ENCODE assay signal across 14 mouse cellular contexts in the genomic region with DNA sequence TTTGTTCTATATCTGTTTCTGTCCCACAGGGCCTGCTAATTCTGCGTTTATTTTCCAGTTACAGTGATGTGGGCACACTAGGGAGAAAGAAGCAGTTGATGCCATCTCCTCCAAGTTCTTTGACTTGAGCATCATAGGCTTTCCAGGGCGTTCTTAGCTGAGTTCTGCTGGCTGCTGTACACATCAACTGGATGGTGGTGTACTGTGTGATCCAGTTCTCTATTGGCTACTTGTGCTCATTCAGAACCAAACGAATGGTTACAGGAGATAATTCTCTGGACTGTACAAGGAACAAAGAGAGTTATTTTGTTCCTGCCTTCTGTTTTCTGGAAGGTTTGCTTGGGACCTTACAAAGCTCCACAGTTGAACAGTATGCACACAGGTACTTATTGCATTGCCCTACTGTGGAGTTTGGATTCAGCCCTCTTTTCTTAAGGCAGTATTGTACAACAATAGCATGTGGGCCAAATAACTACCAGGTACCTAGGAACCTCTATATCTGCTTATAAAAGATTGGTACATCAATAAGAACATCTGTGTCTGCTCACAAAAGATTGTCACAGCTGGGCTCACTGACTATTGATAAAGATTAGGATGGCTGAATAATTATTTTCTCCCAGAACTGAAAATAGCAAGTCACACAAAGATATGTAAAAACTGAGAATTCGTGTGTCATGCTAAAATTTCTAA.
"Had no signal": no experiment of that assay in that cellular context is flagged by ENCODE, and none has a peak within 500 bp of the region (broad histone marks: within the 10 kb centered on the region; RNA-seq: fewer than 3 reads in every experiment).

No protein-coding gene starts in this region.

- H3K9ac ChIP-seq: intestine, embryonic 15.5 days; kidney, embryonic 15.5 days; limb, embryonic 12.5 days; lung, embryonic 15.5 days; neural tube, embryonic 15.5 days had no signal

- H3K4me1 ChIP-seq: intestine, embryonic 15.5 days; kidney, embryonic 15.5 days; limb, embryonic 12.5 days; lung, embryonic 15.5 days; midbrain, embryonic 10.5 days; neural tube, embryonic 15.5 days had no signal

- H3K4me2 ChIP-seq: intestine, embryonic 15.5 days; kidney, embryonic 15.5 days; limb, embryonic 12.5 days; lung, embryonic 15.5 days; neural tube, embryonic 15.5 days had no signal

- H3K27ac ChIP-seq: intestine, embryonic 15.5 days; kidney, embryonic 15.5 days; limb, embryonic 12.5 days; lung, embryonic 15.5 days; midbrain, embryonic 10.5 days; neural tube, embryonic 15.5 days; stomach, postnatal 0 days had no signal

- ATAC-seq: intestine, embryonic 15.5 days had no signal

- H3K9me3 ChIP-seq: intestine, embryonic 15.5 days; kidney, embryonic 15.5 days; limb, embryonic 12.5 days; lung, embryonic 15.5 days; midbrain, embryonic 10.5 days; neural tube, embryonic 15.5 days had no signal

- H3K4me3 ChIP-seq: intestine, embryonic 15.5 days; kidney, embryonic 15.5 days; limb, embryonic 12.5 days; lung, embryonic 15.5 days; midbrain, embryonic 10.5 days; myocyte; neural tube, embryonic 15.5 days had no signal

- H3K27me3 ChIP-seq: intestine, embryonic 15.5 days; kidney, embryonic 15.5 days; limb, embryonic 12.5 days; lung, embryonic 15.5 days; neural tube, embryonic 15.5 days had no signal

- H3K36me3 ChIP-seq: intestine, embryonic 15.5 days; kidney, embryonic 15.5 days; limb, embryonic 12.5 days; lung, embryonic 15.5 days; midbrain, embryonic 10.5 days; neural tube, embryonic 15.5 days had no signal

- DNase-seq: kidney, adult 18-20 months; kidney, postnatal 14 days; layer of hippocampus, postnatal 36 days; midbrain, embryonic 14.5 days; right cerebral cortex, adult 18-20 months; right cerebral cortex, postnatal 25 days had no signal
